ENCODE assay signal across 8 mouse cellular contexts in genomic region chr14:21076501-21077194, GRCm38 (mm10). TPM values are rescaled to one million over a fixed set of nuclear protein-coding genes. Genes with fewer than 3 reads are reported as not detected.
DNase-seq lines count a peak whose midpoint lies in the region; ATAC-seq and TF ChIP-seq lines count a peak whose summit lies in the region.

No protein-coding gene starts in this region.

- H3K27ac ChIP-seq in layer of hippocampus, adult 2 months: peak overlapping the region; percentile 94
- H3K27ac ChIP-seq in forebrain, embryonic 10.5 days: peak overlapping the region; percentile 87
- H3K27ac ChIP-seq in limb, embryonic 13.5 days: 0 out of 2 replicates have a peak overlapping the region, but pooled peaks have one; percentile 78
- no peak overlapping the region for H3K27ac ChIP-seq in neural tube, embryonic 15.5 days (replicated peaks)

- H3K9ac ChIP-seq in limb, embryonic 13.5 days: peak overlapping the region; percentile 76
- peak overlapping the region; percentile 74 for H3K9ac ChIP-seq in neural tube, embryonic 15.5 days (replicated peaks)

- H3K4me1 ChIP-seq in forebrain, embryonic 10.5 days: peaks cover 21% of the 10 kb centered on the region
- peaks cover 23% of the 10 kb centered on the region for H3K4me1 ChIP-seq in limb, embryonic 13.5 days
- H3K4me1 ChIP-seq in neural tube, embryonic 15.5 days: peaks cover 5% of the 10 kb centered on the region

- no peaks in the 10 kb centered on the region for H3K9me3 ChIP-seq in forebrain, embryonic 10.5 days
- no peaks in the 10 kb centered on the region for H3K9me3 ChIP-seq in limb, embryonic 13.5 days
- no peaks in the 10 kb centered on the region for H3K9me3 ChIP-seq in neural tube, embryonic 15.5 days (replicated peaks)

- ATAC-seq in limb, embryonic 13.5 days (ENCODE audit: low FRiP score, low read depth): peak; percentile 42
- ATAC-seq in neural tube, embryonic 15.5 days (ENCODE audit: low FRiP score): peak; percentile 37

- WGBS in forebrain, embryonic 10.5 days: 51% methylated on average over 7 of the region's 7 CpGs
- WGBS in limb, embryonic 13.5 days: 40% methylated on average over 7 of the region's 7 CpGs
- WGBS in neural tube, embryonic 15.5 days: 44% methylated on average over 7 of the region's 7 CpGs

- DNase-seq in layer of hippocampus, adult 2 months (ENCODE audit: low spot score in 2 of 2): no peak
- DNase-seq in layer of hippocampus, postnatal 25 days (ENCODE audit: extremely low spot score in 1 of 2, low spot score in 1 of 2): no peak
- DNase-seq in adipocyte (ENCODE audit: low spot score): peak; percentile 68
- DNase-seq in forebrain, embryonic 10.5 days (ENCODE audit: extremely low spot score, low spot score): no peak
- DNase-seq in ovary, postnatal 10 days (ENCODE audit: low spot score): no peak
- DNase-seq in urinary bladder, postnatal 25 days (ENCODE audit: low spot score): no peak

- no peaks in the 10 kb centered on the region for H3K36me3 ChIP-seq in forebrain, embryonic 10.5 days (replicated peaks)
- H3K36me3 ChIP-seq in limb, embryonic 13.5 days: no peaks in the 10 kb centered on the region
- H3K36me3 ChIP-seq in neural tube, embryonic 15.5 days: no peaks in the 10 kb centered on the region

- H3K4me3 ChIP-seq in layer of hippocampus, adult 2 months: peak overlapping the region; percentile 95
- peak overlapping the region; percentile 75 for H3K4me3 ChIP-seq in forebrain, embryonic 10.5 days
- peak overlapping the region; percentile 69 for H3K4me3 ChIP-seq in limb, embryonic 13.5 days
- peak overlapping the region; percentile 71 for H3K4me3 ChIP-seq in neural tube, embryonic 15.5 days (replicated peaks)

- no peaks in the 10 kb centered on the region for H3K27me3 ChIP-seq in forebrain, embryonic 10.5 days (ENCODE audit: poor library complexity, severe bottlenecking)
- H3K27me3 ChIP-seq in limb, embryonic 13.5 days: no peaks in the 10 kb centered on the region
- H3K27me3 ChIP-seq in neural tube, embryonic 15.5 days (replicated peaks): no peaks in the 10 kb centered on the region

- TF ChIP-seq CTCF in layer of hippocampus, adult 2 months (conservative IDR thresholded peaks at IDR 0.05): no peak

- H3K4me2 ChIP-seq in limb, embryonic 13.5 days (replicated peaks): peak overlapping the region; percentile 83
- H3K4me2 ChIP-seq in neural tube, embryonic 15.5 days: peak overlapping the region; percentile 74

RNA-seq across cellular contexts. Expression of gene Adk, which starts 24.3 kb away (rescaled TPM):
- 10 to 100 TPM; 62.5 to 72.3 TPM for total RNA-seq in layer of hippocampus, adult 2 months (2021)
- 10 to 100 TPM; 77.1 to 86.5 TPM for total RNA-seq in layer of hippocampus, postnatal 25 days (2021)
- 171 and 172 TPM in 2 replicates for polyA plus RNA-seq in forebrain, embryonic 10.5 days (2016; fragmentation: Nextera tagmentation; extraction: Ambion mirVana)
- polyA plus RNA-seq in limb, embryonic 13.5 days (2015; fragmentation: Nextera tagmentation; extraction: Ambion mirVana): 154 and 156 TPM in 2 replicates
- 40.0 and 62.1 TPM in 2 replicates for polyA plus RNA-seq in neural tube, embryonic 15.5 days (2015; fragmentation: Nextera tagmentation; extraction: Ambion mirVana)

RNA-seq across cellular contexts. Expression of gene Ap3m1, which starts 24.3 kb away (rescaled TPM):
- total RNA-seq in layer of hippocampus, adult 2 months (2021): 10 to 100 TPM; 67.0 to 70.9 TPM
- total RNA-seq in layer of hippocampus, postnatal 25 days (2021): 10 to 100 TPM; 75.0 to 77.1 TPM
- polyA plus RNA-seq in forebrain, embryonic 10.5 days (2016; fragmentation: Nextera tagmentation; extraction: Ambion mirVana): 99.9 and 101 TPM in 2 replicates
- 78.5 and 78.9 TPM in 2 replicates for polyA plus RNA-seq in limb, embryonic 13.5 days (2015; fragmentation: Nextera tagmentation; extraction: Ambion mirVana)
- 73.8 and 74.6 TPM in 2 replicates for polyA plus RNA-seq in neural tube, embryonic 15.5 days (2015; fragmentation: Nextera tagmentation; extraction: Ambion mirVana)
